Mouse (Mus musculus): Measurements from ENCODE around the gene Golt1a. TPM values are rescaled to one million over a fixed set of nuclear protein-coding genes. Genes with fewer than 3 reads are reported as not detected.

Gene Golt1a
- polyA plus RNA-seq, 1 experiment from 2014 or later: 7.6 TPM

DNA sequence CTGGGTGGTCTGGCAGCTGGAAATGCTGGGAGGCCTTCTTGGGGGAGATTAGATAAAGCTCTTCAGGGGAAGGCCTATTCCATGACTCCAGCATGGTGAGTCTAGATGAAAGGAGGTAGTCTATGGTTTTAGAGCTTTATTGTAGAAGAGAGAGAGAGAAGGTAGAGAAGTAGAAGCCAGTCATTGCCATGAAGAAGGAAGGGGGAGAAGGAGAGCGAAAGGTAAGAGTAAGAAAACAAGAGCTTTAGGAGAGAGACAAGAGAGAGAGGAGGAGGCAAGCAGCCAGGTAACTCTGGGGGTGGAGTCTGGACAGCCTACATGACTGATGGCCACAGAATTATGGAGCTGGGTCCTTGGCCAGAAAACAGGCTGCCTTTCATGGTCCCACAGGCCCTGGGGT lies 40.6 kb downstream of the Golt1a start, which contains the start of gene Ren1:
TSS of gene Ren1 (plus strand) at position 301 of the 400 bp plus-strand sequence.
- WGBS: 100% methylated on average over 1 of the region's 1 CpGs
- no peak for DNase-seq (ENCODE audit: low spot score)

DNA sequence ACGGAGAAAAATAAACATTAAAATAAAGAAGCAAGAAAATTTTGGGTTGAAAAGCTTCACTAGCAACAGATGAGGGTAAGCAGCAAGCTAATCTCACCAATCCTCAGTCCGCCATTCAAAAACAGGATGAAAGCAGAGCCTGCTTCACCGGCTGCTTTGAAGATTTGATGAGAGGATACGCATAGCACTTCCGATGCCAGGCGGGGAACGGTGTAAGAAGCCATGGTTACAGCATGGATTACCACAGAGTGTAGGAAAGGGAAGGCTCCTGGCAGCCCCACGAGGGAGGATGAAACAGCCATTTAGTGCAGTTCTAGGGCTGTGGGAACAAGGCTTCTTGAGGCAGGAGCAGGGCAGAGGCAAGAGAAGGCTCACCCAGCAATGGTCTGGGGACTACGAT lies 42.2 kb downstream of the Golt1a start:
- ATAC-seq (ENCODE audit: low FRiP score, low TSS enrichment): no peak
- peak; percentile 6 for DNase-seq (ENCODE audit: low spot score)
- WGBS: 55% methylated on average over 9 of the region's 9 CpGs

More for the DNA sequence above, 40.6 kb downstream of the Golt1a start, which contains the start of gene Ren1:
- H3K27ac ChIP-seq (replicated peaks): no peak within 1 kb of the TSS
- no peak within 1 kb of the TSS for H3K4me3 ChIP-seq (ENCODE audit: low read depth, low read length)
- H3K9me3 ChIP-seq (ENCODE audit: control insufficient read depth, low read length): no peaks in the 10 kb centered on the region
- H3K9ac ChIP-seq (ENCODE audit: low read length): no peak within 1 kb of the TSS
- TF ChIP-seq EP300 (optimal IDR thresholded peaks at IDR 0.05): no peak
- no peak for TF ChIP-seq CTCF (IDR thresholded peaks at IDR 0.05; ENCODE audit: low read depth)
- no peak for ATAC-seq (ENCODE audit: low FRiP score, low TSS enrichment)
- no peaks in the 10 kb centered on the region for H3K36me3 ChIP-seq (ENCODE audit: control insufficient read depth, insufficient read depth, low read length)
- no peak within 1 kb of the TSS for H3K4me2 ChIP-seq (replicated peaks; ENCODE audit: low read depth)
- H3K27me3 ChIP-seq (ENCODE audit: control insufficient read depth, insufficient read depth, low read length): no peaks in the 10 kb centered on the region
- H3K4me1 ChIP-seq (replicated peaks; ENCODE audit: control insufficient read depth, insufficient read depth): 0 out of 2 replicates have a peak, but pooled peaks cover 3% of the 10 kb centered on the region

DNA sequence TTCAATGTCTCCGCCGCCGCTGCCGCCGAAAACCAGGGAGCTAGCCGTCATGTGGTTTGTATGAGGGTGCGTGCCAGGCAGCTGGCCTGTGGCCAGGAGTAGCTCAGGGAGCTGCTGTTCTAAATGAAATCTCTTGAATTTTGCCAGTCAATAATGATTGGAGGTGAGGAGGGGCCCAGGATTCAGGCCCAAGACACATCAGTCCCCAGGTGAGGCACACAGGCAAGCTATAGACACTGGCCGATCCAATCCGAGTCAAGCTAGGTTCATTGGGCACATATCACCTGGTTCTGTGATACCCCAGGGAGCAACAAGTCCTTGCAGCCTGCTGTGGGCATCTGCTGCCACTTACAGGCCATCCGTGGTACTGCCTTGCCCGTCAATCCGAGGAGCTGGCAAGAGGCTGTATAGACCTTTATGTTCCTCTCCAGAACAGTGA lies 43.8 kb downstream of the Golt1a start:
- no peaks in the 10 kb centered on the region for H3K27me3 ChIP-seq (ENCODE audit: control insufficient read depth, insufficient read depth, low read length)
- 42% methylated on average over 12 of the region's 12 CpGs for WGBS
- no peak overlapping the region for H3K9ac ChIP-seq (ENCODE audit: low read length)
- TF ChIP-seq CTCF (IDR thresholded peaks at IDR 0.05; ENCODE audit: low read depth) (peak; percentile 99), EP300 (optimal IDR thresholded peaks at IDR 0.05) (no peak)
- H3K27ac ChIP-seq (replicated peaks): no peak overlapping the region
- no peak overlapping the region for H3K4me2 ChIP-seq (replicated peaks; ENCODE audit: low read depth)
- no peaks in the 10 kb centered on the region for H3K36me3 ChIP-seq (ENCODE audit: control insufficient read depth, insufficient read depth, low read length)
- peak; percentile 87 for DNase-seq (ENCODE audit: low spot score)
- no peaks in the 10 kb centered on the region for H3K4me1 ChIP-seq (replicated peaks; ENCODE audit: control insufficient read depth, insufficient read depth)
- peak; percentile 71 for ATAC-seq (ENCODE audit: low FRiP score, low TSS enrichment)
- H3K9me3 ChIP-seq (ENCODE audit: control insufficient read depth, low read length): no peaks in the 10 kb centered on the region
- no peak overlapping the region for H3K4me3 ChIP-seq (ENCODE audit: low read depth, low read length)

More for the DNA sequence above, 42.2 kb downstream of the Golt1a start:
- 0 out of 2 replicates have a peak, but pooled peaks cover 3% of the 10 kb centered on the region for H3K4me1 ChIP-seq (replicated peaks; ENCODE audit: control insufficient read depth, insufficient read depth)
- H3K36me3 ChIP-seq (ENCODE audit: control insufficient read depth, insufficient read depth, low read length): no peaks in the 10 kb centered on the region
- no peak overlapping the region for H3K9ac ChIP-seq (ENCODE audit: low read length)
- no peak overlapping the region for H3K4me3 ChIP-seq (ENCODE audit: low read depth, low read length)
- no peaks in the 10 kb centered on the region for H3K9me3 ChIP-seq (ENCODE audit: control insufficient read depth, low read length)
- H3K27ac ChIP-seq (replicated peaks): no peak overlapping the region
- H3K27me3 ChIP-seq (ENCODE audit: control insufficient read depth, insufficient read depth, low read length): no peaks in the 10 kb centered on the region
- TF ChIP-seq CTCF (IDR thresholded peaks at IDR 0.05; ENCODE audit: low read depth) (no peak), EP300 (optimal IDR thresholded peaks at IDR 0.05) (no peak)
- H3K4me2 ChIP-seq (replicated peaks; ENCODE audit: low read depth): no peak overlapping the region

DNA sequence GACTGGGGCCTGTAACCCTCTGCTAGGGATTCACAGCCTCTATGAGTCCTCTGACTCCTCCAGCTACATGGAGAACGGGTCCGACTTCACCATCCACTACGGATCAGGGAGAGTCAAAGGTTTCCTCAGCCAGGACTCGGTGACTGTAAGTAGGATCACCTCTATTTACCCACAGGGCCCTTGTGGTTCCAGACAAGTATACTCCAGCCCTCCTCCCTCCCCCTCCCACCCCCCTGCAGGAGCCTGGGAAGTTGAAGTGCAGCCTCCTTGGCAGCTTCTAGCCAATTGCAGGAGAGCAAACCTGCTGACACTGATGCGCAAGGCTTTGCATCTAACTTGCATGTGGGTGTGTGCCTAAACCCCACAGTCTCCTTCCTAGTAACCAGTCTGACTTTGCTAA lies 45.9 kb downstream of the Golt1a start:
- Histone ChIP-seq H3K27me3 (ENCODE audit: control insufficient read depth, insufficient read depth, low read length) (no peaks in the 10 kb centered on the region), H3K9ac (ENCODE audit: low read length) (no peak overlapping the region), H3K36me3 (ENCODE audit: control insufficient read depth, insufficient read depth, low read length) (no peaks in the 10 kb centered on the region), H3K27ac (replicated peaks) (no peak overlapping the region), H3K4me3 (ENCODE audit: low read depth, low read length) (no peak overlapping the region), H3K9me3 (ENCODE audit: control insufficient read depth, low read length) (no peaks in the 10 kb centered on the region), H3K4me1 (replicated peaks; ENCODE audit: control insufficient read depth, insufficient read depth) (no peaks in the 10 kb centered on the region), H3K4me2 (replicated peaks; ENCODE audit: low read depth) (no peak overlapping the region)
- DNase-seq (ENCODE audit: low spot score) (peak; percentile 14), ATAC-seq (ENCODE audit: low FRiP score, low TSS enrichment) (no peak)
- WGBS: 46% methylated on average over 5 of the region's 5 CpGs
- TF ChIP-seq CTCF (IDR thresholded peaks at IDR 0.05; ENCODE audit: low read depth) (no peak), EP300 (optimal IDR thresholded peaks at IDR 0.05) (no peak)

DNA sequence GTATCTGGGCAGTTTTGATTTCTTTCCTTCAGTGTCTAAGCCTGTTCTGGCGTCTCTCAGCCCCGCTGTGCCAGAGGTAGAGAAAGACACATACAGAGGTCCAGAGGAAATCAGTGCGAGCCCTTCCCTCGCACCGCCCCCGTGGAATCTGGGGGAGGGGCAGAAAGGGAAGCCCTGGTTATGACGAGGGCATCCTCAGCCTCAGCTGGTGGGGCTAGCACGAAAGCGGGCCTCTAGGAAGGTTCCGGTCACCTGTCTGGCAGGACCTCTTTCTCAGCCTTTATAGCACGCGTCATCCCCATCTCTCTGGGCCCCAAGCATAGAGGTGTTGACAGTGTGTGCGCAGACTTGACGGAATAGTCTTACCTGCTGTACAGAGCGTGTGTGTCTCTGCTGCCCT lies 46.3 kb downstream of the Golt1a start:
- DNase-seq (ENCODE audit: low spot score): peak; percentile 12
- Histone ChIP-seq H3K4me1 (replicated peaks; ENCODE audit: control insufficient read depth, insufficient read depth) (no peaks in the 10 kb centered on the region), H3K4me3 (ENCODE audit: low read depth, low read length) (no peak overlapping the region), H3K9me3 (ENCODE audit: control insufficient read depth, low read length) (no peaks in the 10 kb centered on the region), H3K27ac (replicated peaks) (no peak overlapping the region), H3K36me3 (ENCODE audit: control insufficient read depth, insufficient read depth, low read length) (no peaks in the 10 kb centered on the region), H3K4me2 (replicated peaks; ENCODE audit: low read depth) (no peak overlapping the region), H3K27me3 (ENCODE audit: control insufficient read depth, insufficient read depth, low read length) (no peaks in the 10 kb centered on the region), H3K9ac (ENCODE audit: low read length) (no peak overlapping the region)
- no peak for ATAC-seq (ENCODE audit: low FRiP score, low TSS enrichment)
- no peak for TF ChIP-seq EP300 (optimal IDR thresholded peaks at IDR 0.05)
- TF ChIP-seq CTCF (IDR thresholded peaks at IDR 0.05; ENCODE audit: low read depth): no peak
- WGBS: 57% methylated on average over 15 of the region's 15 CpGs

DNA sequence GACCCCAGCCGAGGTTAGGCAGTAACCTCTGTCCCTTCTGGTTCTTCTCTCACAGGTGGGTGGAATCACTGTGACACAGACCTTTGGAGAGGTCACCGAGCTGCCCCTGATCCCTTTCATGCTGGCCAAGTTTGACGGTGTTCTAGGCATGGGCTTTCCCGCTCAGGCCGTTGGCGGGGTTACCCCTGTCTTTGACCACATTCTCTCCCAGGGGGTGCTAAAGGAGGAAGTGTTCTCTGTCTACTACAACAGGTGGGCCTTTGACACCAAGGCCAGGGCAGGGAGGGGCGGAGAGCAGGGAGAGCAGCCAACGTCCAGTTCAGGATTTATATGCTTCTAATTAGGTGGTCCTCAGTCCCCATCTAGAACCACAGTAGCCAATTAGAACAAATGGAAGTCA lies 46.7 kb downstream of the Golt1a start:
- ATAC-seq (ENCODE audit: low FRiP score, low TSS enrichment): no peak
- no peak overlapping the region for H3K4me3 ChIP-seq (ENCODE audit: low read depth, low read length)
- H3K27ac ChIP-seq (replicated peaks): no peak overlapping the region
- 64% methylated on average over 8 of the region's 8 CpGs for WGBS
- H3K36me3 ChIP-seq (ENCODE audit: control insufficient read depth, insufficient read depth, low read length): no peaks in the 10 kb centered on the region
- H3K4me1 ChIP-seq (replicated peaks; ENCODE audit: control insufficient read depth, insufficient read depth): no peaks in the 10 kb centered on the region
- no peak overlapping the region for H3K4me2 ChIP-seq (replicated peaks; ENCODE audit: low read depth)
- no peak overlapping the region for H3K9ac ChIP-seq (ENCODE audit: low read length)
- no peaks in the 10 kb centered on the region for H3K9me3 ChIP-seq (ENCODE audit: control insufficient read depth, low read length)
- H3K27me3 ChIP-seq (ENCODE audit: control insufficient read depth, insufficient read depth, low read length): no peaks in the 10 kb centered on the region
- DNase-seq (ENCODE audit: low spot score): peak; percentile 11
- TF ChIP-seq CTCF (IDR thresholded peaks at IDR 0.05; ENCODE audit: low read depth) (no peak), EP300 (optimal IDR thresholded peaks at IDR 0.05) (no peak)
